Mouse (Mus musculus) liver, embryonic 13.5 days (tissue): ENCODE measurements at regions not wholly inside any gene's neighbourhood (a gene's known extent, or its start where the extent isn't known, plus 50 kb on each side); places are given as distances from the start of the nearest gene placed in this dataset.
A peak's percentile ranks its signal among the peaks of the same experiment; 100 is the strongest.
"Not testable (repeated sequence)": the region's sequence is repeated elsewhere in the genome, so short reads cannot be mapped to it uniquely, and the experiment has no call there.

ENCODE experiments used
- ATAC-seq: fragments of 200-750 bp; cut with Nextera tagmentation; 2 replicates; pipeline ENCODE4 v1.8.0; 2017; ENCODE audit warnings: low read depth, mild to moderate bottlenecking, moderate number of reproducible peaks, moderate library complexity
- DNase-seq: peaks from one replicate; pipeline ENCODE4 v3.0.0; 2022
- H3K27ac ChIP-seq: fragments of 300-500 bp; sonication (generic); 2 replicates; pipeline ENCODE4 v1.5.1; 2015; ENCODE audit warnings: moderate library complexity, mild to moderate bottlenecking, inconsistent platforms
- H3K27me3 ChIP-seq: fragments of 300-500 bp; sonication (generic); 2 replicates; pipeline ENCODE4 v1.6.1; 2015; ENCODE audit warnings: mild to moderate bottlenecking, inconsistent platforms
- H3K36me3 ChIP-seq: fragments of 300-500 bp; sonication (generic); 2 replicates; pipeline ENCODE4 v1.6.1; 2015; ENCODE audit warnings: mild to moderate bottlenecking, inconsistent platforms
- H3K4me1 ChIP-seq: fragments of 300-500 bp; sonication (generic); replicated peaks from 2 replicates; pipeline ENCODE4 v1.6.1; 2015; ENCODE audit warnings: inconsistent platforms
- H3K4me2 ChIP-seq: fragments of 300-500 bp; sonication (generic); 2 replicates; pipeline ENCODE4 v1.6.1; 2015; ENCODE audit warnings: inconsistent platforms, mild to moderate bottlenecking, moderate library complexity
- H3K4me3 ChIP-seq: fragments of 300-500 bp; sonication (generic); replicated peaks from 2 replicates; pipeline ENCODE4 v1.5.1; 2015; ENCODE audit warnings: mild to moderate bottlenecking, inconsistent platforms
- H3K9ac ChIP-seq: fragments of 300-500 bp; sonication (generic); 2 replicates; pipeline ENCODE4 v1.6.1; 2015; ENCODE audit warnings: mild to moderate bottlenecking, inconsistent platforms
- H3K9me3 ChIP-seq: fragments of 300-500 bp; sonication (generic); replicated peaks from 2 replicates; pipeline ENCODE4 v1.6.1; 2016; ENCODE audit warnings: inconsistent platforms
- WGBS: fragments of 180-500 bp; shearing (Covaris S2); methylation state at CpG from one replicate; pipeline ENCODE4 v1.1.7; 2015; ENCODE audit not compliant: insufficient replicate concordance; 5-methylcytosine and 5-hydroxymethylcytosine counted together

GRCm38 (mm10) chr11:12589757-12590373 is 125.1 kb upstream of the Cobl start:
- ATAC-seq: no peak
- no peaks in the 10 kb centered on the region for H3K27me3 ChIP-seq

GRCm38 (mm10) chr11:12584851-12585680 is 120.3 kb upstream of the Cobl start:
- H3K9ac ChIP-seq, H3K4me2 ChIP-seq, H3K36me3 ChIP-seq, H3K4me3 ChIP-seq, H3K9me3 ChIP-seq, H3K27me3 ChIP-seq, DNase-seq, H3K27ac ChIP-seq, H3K4me1 ChIP-seq, ATAC-seq: not testable (repeated sequence)
- 28% methylated on average over 2 of the region's 2 CpGs for WGBS

More at GRCm38 (mm10) chr11:12589757-12590373, 125.1 kb upstream of the Cobl start:
- Histone ChIP-seq H3K4me3 (no peak overlapping the region), H3K4me2 (no peak overlapping the region), H3K9me3 (no peaks in the 10 kb centered on the region), H3K27ac (no peak overlapping the region), H3K9ac (no peak overlapping the region), H3K4me1 (no peaks in the 10 kb centered on the region), H3K36me3 (no peaks in the 10 kb centered on the region)
- WGBS: 57% methylated on average over 7 of the region's 7 CpGs
- no peak for DNase-seq

- Histone ChIP-seq H3K9me3 (no peaks in the 10 kb centered on the region), H3K4me3 (no peak overlapping the region), H3K4me1 (no peaks in the 10 kb centered on the region), H3K27ac (no peak overlapping the region), H3K4me2 (no peak overlapping the region), H3K9ac (no peak overlapping the region), H3K36me3 (no peaks in the 10 kb centered on the region), H3K27me3 (no peaks in the 10 kb centered on the region)
- ATAC-seq (no peak), DNase-seq (no peak)
- 36% methylated on average over 14 of the region's 14 CpGs for WGBS
Observed at GRCm38 (mm10) chr11:12578999-12579576, 114.3 kb upstream of the Cobl start.

- H3K4me3 ChIP-seq: no peak overlapping the region
- no peak for DNase-seq
- 50% methylated on average over 5 of the region's 5 CpGs for WGBS
- no peaks in the 10 kb centered on the region for H3K27me3 ChIP-seq
- no peaks in the 10 kb centered on the region for H3K4me1 ChIP-seq
- no peak overlapping the region for H3K27ac ChIP-seq
- H3K9ac ChIP-seq: no peak overlapping the region
- ATAC-seq: no peak
- H3K9me3 ChIP-seq: no peaks in the 10 kb centered on the region
- H3K4me2 ChIP-seq: no peak overlapping the region
- no peaks in the 10 kb centered on the region for H3K36me3 ChIP-seq
Observed at GRCm38 (mm10) chr11:12559663-12560062, 94.9 kb upstream of the Cobl start.

GRCm38 (mm10) chr11:12558995-12559633 is 94.4 kb upstream of the Cobl start:
- Histone ChIP-seq H3K4me1 (no peaks in the 10 kb centered on the region), H3K4me3 (no peak overlapping the region), H3K36me3 (no peaks in the 10 kb centered on the region), H3K4me2 (no peak overlapping the region), H3K27ac (no peak overlapping the region), H3K9me3 (no peaks in the 10 kb centered on the region), H3K9ac (no peak overlapping the region), H3K27me3 (no peaks in the 10 kb centered on the region)
- WGBS: 30% methylated on average over 1 of the region's 1 CpGs
- ATAC-seq (no peak), DNase-seq (no peak)

- H3K4me1 ChIP-seq: no peaks in the 10 kb centered on the region
- DNase-seq: no peak
Observed at GRCm38 (mm10) chr11:12558176-12558575, 93.4 kb upstream of the Cobl start.

GRCm38 (mm10) chr11:12545771-12546170 is 81.0 kb upstream of the Cobl start:
- H3K9me3 ChIP-seq: no peaks in the 10 kb centered on the region
- no peak overlapping the region for H3K4me2 ChIP-seq
- H3K4me3 ChIP-seq: no peak overlapping the region
- no peaks in the 10 kb centered on the region for H3K36me3 ChIP-seq
- 76% methylated on average over 1 of the region's 1 CpGs for WGBS
- H3K27ac ChIP-seq: no peak overlapping the region
- H3K4me1 ChIP-seq: no peaks in the 10 kb centered on the region
- no peaks in the 10 kb centered on the region for H3K27me3 ChIP-seq
- ATAC-seq: no peak
- no peak overlapping the region for H3K9ac ChIP-seq
- DNase-seq: no peak

More at GRCm38 (mm10) chr11:12558176-12558575, 93.4 kb upstream of the Cobl start:
- no peaks in the 10 kb centered on the region for H3K36me3 ChIP-seq
- ATAC-seq: no peak
- no peak overlapping the region for H3K9ac ChIP-seq
- WGBS: 49% methylated on average over 8 of the region's 8 CpGs
- no peak overlapping the region for H3K4me3 ChIP-seq
- H3K27me3 ChIP-seq: no peaks in the 10 kb centered on the region
- no peak overlapping the region for H3K4me2 ChIP-seq
- no peaks in the 10 kb centered on the region for H3K9me3 ChIP-seq
- H3K27ac ChIP-seq: no peak overlapping the region

GRCm38 (mm10) chr11:12543042-12543441 is 78.3 kb upstream of the Cobl start:
- Histone ChIP-seq H3K4me1 (no peaks in the 10 kb centered on the region), H3K9me3 (no peaks in the 10 kb centered on the region), H3K9ac (no peak overlapping the region), H3K4me2 (no peak overlapping the region), H3K4me3 (no peak overlapping the region), H3K27me3 (no peaks in the 10 kb centered on the region), H3K36me3 (no peaks in the 10 kb centered on the region), H3K27ac (no peak overlapping the region)
- ATAC-seq: no peak
- 43% methylated on average over 1 of the region's 1 CpGs for WGBS
- no peak for DNase-seq

- WGBS: 50% methylated on average over 5 of the region's 5 CpGs
- H3K4me2 ChIP-seq: no peak overlapping the region
- no peak overlapping the region for H3K27ac ChIP-seq
- no peaks in the 10 kb centered on the region for H3K4me1 ChIP-seq
- H3K9ac ChIP-seq: no peak overlapping the region
- no peaks in the 10 kb centered on the region for H3K36me3 ChIP-seq
- no peaks in the 10 kb centered on the region for H3K9me3 ChIP-seq
- H3K4me3 ChIP-seq: no peak overlapping the region
- no peak for ATAC-seq
- no peaks in the 10 kb centered on the region for H3K27me3 ChIP-seq
- no peak for DNase-seq
Observed at GRCm38 (mm10) chr11:12540333-12540870, 75.6 kb upstream of the Cobl start.

- ATAC-seq (no peak), DNase-seq (no peak)
- no peaks in the 10 kb centered on the region for H3K27me3 ChIP-seq
- no peaks in the 10 kb centered on the region for H3K9me3 ChIP-seq
- no peak overlapping the region for H3K4me2 ChIP-seq
- H3K9ac ChIP-seq: no peak overlapping the region
- H3K4me1 ChIP-seq: no peaks in the 10 kb centered on the region
- no peak overlapping the region for H3K4me3 ChIP-seq
- 49% methylated on average over 2 of the region's 2 CpGs for WGBS
- H3K27ac ChIP-seq: no peak overlapping the region
- H3K36me3 ChIP-seq: no peaks in the 10 kb centered on the region
Observed at GRCm38 (mm10) chr11:12535063-12535462, 70.3 kb upstream of the Cobl start.

- H3K4me3 ChIP-seq: no peak overlapping the region
- no peaks in the 10 kb centered on the region for H3K9me3 ChIP-seq
- no peak overlapping the region for H3K9ac ChIP-seq
- 8% methylated on average over 3 of the region's 3 CpGs for WGBS
- H3K4me2 ChIP-seq: no peak overlapping the region
- ATAC-seq (peak; percentile 53), DNase-seq (no peak)
- H3K4me1 ChIP-seq: no peaks in the 10 kb centered on the region
- no peak overlapping the region for H3K27ac ChIP-seq
- no peaks in the 10 kb centered on the region for H3K36me3 ChIP-seq
- no peaks in the 10 kb centered on the region for H3K27me3 ChIP-seq
Observed at GRCm38 (mm10) chr11:12532288-12532687, 67.5 kb upstream of the Cobl start.
